Mouse (Mus musculus): ENCODE data around the gene Armc7.
"Not testable (repeated sequence)": the region's sequence is repeated elsewhere in the genome, so short reads cannot be mapped to it uniquely, and the experiment has no call there.

Armc7 gene

DNA sequence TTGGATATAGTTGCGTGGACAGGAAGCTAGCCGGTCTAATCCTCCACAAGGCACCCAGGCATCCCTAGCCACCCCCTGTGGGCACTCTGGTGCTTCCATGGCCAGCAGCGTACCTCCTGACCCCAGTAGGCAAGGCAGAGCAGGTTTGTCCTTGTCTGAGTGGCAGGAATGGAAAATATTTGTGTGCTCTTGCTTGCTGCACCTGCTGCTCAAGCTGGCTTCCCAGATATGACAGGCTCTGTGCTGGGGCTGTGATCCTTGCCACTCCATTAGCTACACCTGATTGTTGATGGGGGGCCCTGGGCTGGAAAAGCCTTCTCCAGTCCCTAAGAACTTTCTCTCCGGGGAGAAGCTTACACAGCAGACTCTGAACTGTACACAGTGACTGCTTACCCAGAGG, 22.2 kb upstream of the Armc7 start:
- in situ Hi-C loops (cut with MboI, MseI) = no loop called here

DNA sequence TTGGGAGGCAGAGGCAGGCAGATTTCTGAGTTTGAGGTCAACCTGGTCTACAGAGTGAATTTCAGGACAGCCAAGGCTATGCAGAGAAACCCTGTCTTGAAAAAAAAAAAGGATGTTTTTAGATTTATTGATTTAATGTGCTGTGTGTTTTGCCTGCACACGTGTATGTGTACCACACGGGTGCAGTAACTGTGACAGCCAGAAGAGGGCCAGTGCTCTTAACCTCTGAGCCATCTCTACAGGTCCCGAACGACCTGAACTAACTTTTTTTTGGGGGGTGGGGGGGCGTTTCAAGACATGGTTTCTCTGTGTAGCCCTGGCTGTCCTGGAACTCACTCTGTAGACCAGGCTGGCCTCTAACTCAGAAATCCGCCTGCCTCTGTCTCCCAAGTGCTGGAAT, 20.6 kb upstream of the Armc7 start:
- in situ Hi-C loops (cut with MboI, MseI) = not testable (repeated sequence)

- in situ Hi-C loops (cut with MboI, MseI) = no loop called here
Measured at GRCm38 (mm10) chr11:115455619-115456018, 19.8 kb upstream of the Armc7 start.

DNA sequence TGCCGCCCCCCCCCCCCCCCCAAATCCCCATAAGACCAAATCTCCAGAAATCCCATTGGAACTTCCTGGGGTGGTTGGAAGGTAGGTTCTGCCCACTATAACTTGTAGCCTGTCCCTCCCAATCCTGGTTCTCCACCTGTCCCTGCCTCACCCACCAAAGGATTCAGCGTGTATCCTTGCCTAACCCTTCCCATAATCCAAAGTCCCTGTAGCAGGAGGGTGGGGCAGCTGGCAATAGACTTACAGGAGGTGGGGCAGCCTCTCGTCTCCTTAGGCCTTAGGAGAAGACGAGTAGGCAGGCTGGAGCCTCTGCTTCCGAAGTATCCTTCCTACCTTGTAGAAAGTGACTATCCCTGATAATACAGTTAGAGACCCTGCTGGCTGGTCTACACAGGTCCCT, 19.3 kb upstream of the Armc7 start:
- in situ Hi-C loops (cut with MboI, MseI) = no loop called here

- in situ Hi-C loops (cut with MboI, MseI) = no loop called here
Measured at GRCm38 (mm10) chr11:115457405-115457804, 18.1 kb upstream of the Armc7 start.

GRCm38 (mm10) chr11:115460976-115461375, 14.5 kb upstream of the Armc7 start:
- in situ Hi-C loops (cut with MboI, MseI) = no loop called here

DNA sequence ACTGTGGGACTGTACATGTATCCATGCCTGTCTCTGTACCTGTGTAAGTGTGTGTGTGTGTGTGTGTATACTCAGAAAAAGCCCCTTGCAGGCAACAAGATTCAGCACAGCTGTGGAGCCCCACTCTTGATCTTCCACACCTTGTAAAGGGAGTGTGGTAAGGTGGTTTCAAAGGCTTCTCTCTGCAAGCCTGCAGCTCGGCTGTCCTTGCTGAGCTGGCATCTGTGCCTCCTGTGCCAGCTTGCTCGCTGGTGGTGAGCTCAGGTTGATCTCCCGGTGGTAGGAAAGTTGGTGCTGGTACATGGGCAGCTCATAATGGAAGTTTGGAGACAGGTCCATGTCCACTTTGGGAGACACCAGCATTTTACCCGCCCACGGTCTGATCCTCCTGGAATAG, 13.6 kb upstream of the Armc7 start:
- in situ Hi-C loops (cut with MboI, MseI) = no loop called here

- in situ Hi-C loops (cut with MboI, MseI) = no loop called here
Measured at GRCm38 (mm10) chr11:115462243-115462891, 13.1 kb upstream of the Armc7 start, which contains the start of gene Slc16a5. TSS of gene Slc16a5 (plus strand) at chr11:115462474.

- in situ Hi-C loops (cut with MboI, MseI) = no loop called here
Measured at GRCm38 (mm10) chr11:115463397-115463796, 12.1 kb upstream of the Armc7 start.

GRCm38 (mm10) chr11:115464851-115465250, 10.6 kb upstream of the Armc7 start:
- in situ Hi-C loops (cut with MboI, MseI) = no loop called here

DNA sequence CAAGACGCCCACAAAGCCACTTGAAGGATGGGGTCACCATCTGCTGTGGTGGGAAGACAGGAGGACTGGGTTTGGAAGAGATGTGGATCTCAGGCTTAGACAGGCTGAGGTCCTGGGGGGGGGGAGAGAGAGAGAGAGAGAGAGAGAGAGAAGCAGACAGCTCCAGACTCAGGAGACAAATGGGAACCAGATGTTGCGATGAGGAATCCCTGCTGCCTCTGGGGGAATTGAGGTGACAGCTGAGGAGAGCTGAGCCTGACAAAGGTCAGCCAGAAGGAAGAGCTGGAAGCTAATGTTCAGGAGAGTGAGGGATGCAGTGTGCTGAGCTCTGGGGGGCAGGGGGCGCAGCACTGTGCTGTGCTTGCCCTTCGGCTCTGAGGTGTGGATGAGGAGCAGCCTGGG, 8.2 kb upstream of the Armc7 start:
- in situ Hi-C loops (cut with MboI, MseI) = no loop called here

DNA sequence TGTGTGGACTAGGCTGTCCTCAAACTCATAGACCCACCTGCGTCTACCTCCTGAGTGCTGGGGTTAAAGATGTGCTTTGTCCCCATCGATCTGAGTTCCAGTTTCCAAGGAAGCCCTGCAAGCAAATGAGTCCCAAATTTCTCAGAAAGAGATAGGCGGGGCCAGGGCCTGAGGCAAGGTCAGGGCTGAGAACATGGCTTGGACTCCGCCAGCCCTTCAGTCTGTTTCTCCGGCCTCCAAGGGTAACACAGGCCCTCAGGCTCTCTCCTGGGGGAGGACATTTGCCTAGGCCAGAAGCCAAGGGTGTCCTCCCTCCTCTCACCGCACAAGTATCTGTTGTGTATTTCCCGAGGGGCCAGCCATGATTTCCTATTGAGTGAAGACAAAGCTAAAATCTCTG, 3.3 kb upstream of the Armc7 start:
- in situ Hi-C loops (cut with MboI, MseI) = loop anchor here (5.0 to 10.0 kb wide), 4 partner anchors 47 to 307 kb away; partner anchors contain the start of genes Hid1 (in 1 of the 2), Kctd2 (in 1 of the 2) and Slc9a3r1 (in 1 of the 2)

DNA sequence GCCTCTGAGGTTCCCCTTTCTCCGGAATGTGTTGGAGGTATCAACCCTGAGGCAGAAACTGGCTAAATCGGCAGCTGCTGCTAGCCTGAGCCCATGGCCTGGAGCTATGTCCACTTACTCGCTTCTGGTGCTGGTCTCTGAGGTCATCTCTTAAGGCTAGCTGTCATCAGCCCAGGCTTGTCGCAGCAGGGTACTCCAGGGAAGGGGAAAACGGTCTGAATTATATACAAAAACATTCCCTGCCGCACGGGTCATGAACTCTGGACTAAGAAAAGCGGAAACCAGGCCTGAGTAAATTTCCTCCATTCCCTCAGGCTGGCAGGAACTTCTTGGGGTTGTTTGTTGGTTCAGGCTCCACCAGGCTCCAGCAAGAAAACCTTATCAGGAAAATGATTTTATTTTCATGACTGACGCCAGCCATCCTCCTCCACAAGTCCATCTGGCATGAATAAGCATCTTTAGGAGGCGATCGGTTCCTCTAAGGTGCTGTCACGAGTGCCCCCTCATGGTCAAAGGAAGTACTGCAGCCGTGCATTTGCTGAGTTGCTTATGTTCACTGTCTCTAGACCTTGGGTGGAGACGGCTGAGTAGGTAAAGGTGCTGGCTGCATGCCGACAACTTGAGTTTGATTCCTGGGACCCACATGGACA, 1.7 kb upstream of the Armc7 start:
- in situ Hi-C loops (cut with MboI, MseI) = loop anchor here (5.0 to 10.0 kb wide), 4 partner anchors 49 to 309 kb away; partner anchors contain the start of genes Hid1 (in 1 of the 2), Kctd2 (in 1 of the 2) and Slc9a3r1 (in 1 of the 2)

- in situ Hi-C loops (cut with MboI, MseI) = loop anchor here (10.0 kb wide), 3 partner anchors 51 to 311 kb away; partner anchors contain the start of genes Hid1 (in 1 of the 2), Kctd2 (in 1 of the 2) and Slc9a3r1 (in 1 of the 2)
Measured at GRCm38 (mm10) chr11:115475758-115476237, 331 bp downstream of the Armc7 start.

DNA sequence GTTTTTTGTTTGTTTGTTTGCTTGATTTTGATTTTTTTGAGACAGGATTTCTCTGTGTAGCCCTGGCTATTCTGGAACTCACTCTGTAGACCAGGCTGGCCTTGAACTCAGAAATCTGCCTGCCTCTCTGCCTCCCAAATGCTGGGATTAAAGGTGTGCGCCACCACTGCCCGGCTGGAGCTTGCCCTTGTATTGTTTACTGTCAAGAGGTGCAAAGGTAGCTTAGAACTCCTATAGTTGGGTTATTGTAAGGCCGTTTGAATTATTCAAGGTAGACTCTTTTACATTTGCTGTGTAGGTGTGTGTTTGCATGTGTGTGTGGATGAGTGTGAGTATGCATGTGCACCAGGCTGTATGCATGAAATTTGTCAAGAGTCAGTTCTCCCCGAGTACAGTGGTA, 1.2 kb downstream of the Armc7 start:
- in situ Hi-C loops (cut with MboI, MseI) = loop anchor here (10.0 kb wide), 3 partner anchors 52 to 312 kb away; partner anchors contain the start of genes Hid1 (in 1 of the 2), Kctd2 (in 1 of the 2) and Slc9a3r1 (in 1 of the 2)

- in situ Hi-C loops (cut with MboI, MseI) = loop anchor here (10.0 kb wide), 3 partner anchors 53 to 313 kb away; partner anchors contain the start of genes Hid1 (in 1 of the 2), Kctd2 (in 1 of the 2) and Slc9a3r1 (in 1 of the 2)
Measured at GRCm38 (mm10) chr11:115477388-115477787, 1.9 kb downstream of the Armc7 start.

DNA sequence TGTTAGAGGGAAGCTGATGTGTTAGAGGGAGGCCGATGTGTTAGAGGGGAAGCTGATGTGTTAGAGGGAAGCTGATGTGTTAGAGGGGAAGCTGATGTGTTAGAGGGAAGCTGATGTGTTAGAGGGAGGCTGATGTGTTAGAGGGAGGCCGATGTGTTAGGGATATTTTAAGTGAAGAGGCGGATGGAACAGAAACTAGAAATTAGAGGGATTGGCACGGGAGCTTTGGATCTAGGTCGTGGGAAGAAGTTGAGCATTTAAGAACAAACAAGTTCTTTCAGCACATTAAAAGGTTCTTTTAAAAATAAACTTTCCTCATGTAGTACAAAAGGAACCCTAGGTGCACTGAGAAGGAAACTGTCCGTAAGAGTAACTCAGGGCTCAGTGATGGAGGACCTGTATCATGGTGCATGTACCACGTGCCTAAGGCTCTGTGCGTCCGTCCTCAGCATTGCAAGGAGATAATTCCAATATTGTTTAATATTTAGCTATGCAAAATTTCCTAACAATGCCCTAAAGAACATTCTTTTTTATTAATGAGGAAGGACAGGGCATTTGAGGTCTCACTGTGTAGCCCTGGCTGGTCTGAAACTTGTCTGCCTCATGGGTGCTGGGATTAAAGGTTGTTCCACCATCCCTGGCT, 3.0 kb downstream of the Armc7 start:
- in situ Hi-C loops (cut with MboI, MseI) = loop anchor here (10.0 kb wide), 3 partner anchors 54 to 314 kb away; partner anchors contain the start of genes Hid1 (in 1 of the 2), Kctd2 (in 1 of the 2) and Slc9a3r1 (in 1 of the 2)

GRCm38 (mm10) chr11:115481553-115482259, 6.2 kb downstream of the Armc7 start:
- in situ Hi-C loops (cut with MboI, MseI) = no loop called here

DNA sequence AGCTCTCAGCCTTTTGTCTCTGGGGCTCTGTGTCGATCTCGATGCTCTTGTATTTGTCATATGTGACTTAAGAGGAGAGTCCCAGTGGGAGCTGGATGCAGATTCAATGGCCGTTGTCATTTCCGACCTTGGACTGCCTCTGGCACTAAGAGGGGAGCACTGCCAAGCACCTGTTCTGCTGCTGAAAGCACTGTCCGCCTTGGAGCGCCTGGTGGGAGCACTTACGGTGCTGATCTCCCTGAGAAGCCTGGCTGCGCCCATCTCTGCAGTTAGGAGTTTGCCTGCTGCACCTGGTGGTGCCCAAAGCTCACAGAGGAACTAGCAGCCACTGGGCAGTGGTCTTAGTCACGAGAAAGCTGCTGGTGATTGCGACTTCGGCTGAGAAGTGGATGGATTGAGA, 7.8 kb downstream of the Armc7 start:
- in situ Hi-C loops (cut with MboI, MseI) = no loop called here

DNA sequence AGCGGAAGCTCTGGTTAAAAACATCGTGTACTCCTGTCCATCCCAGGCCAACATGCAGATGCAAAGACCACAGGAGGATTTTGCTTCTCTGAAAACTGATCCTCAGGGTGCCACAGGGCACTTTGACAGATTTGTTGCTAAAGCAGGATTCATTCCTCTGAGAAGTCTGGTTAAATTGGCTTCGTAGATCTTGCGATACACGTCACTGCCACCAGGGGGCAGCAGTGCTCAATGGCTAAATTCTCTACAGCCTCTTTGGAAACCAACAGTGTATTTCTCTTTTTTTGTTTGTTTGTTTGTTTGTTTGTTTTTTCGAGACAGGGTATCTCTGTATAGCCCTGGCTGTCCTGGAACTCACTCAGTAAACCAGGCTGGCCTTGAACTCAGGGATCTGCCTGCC, 8.3 kb downstream of the Armc7 start:
- in situ Hi-C loops (cut with MboI, MseI) = no loop called here

DNA sequence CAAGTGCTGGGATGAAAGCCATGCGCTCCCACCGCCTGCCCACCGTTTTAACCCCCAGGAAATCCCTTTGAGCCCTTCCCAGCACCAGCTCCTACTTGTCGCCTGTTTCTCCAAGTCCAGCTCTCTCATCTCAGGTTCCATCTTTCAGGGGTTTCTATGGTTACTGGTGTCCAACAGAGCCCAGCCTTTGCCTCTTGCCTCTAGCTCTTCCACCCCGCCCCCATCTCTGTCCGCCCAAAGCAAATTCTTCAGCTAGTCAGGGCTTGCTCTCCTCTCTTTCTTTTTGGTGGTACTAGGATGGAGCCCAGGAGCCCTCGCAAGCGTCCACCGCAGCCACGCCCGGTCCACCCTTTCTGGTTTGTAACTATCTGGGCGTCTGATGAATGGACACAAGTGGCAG, 9.7 kb downstream of the Armc7 start:
- in situ Hi-C loops (cut with MboI, MseI) = loop anchor here (5.0 kb wide), 1 partner anchor 47 kb away; no protein-coding TSS in a partner anchor

Measured in T-helper 17 cell (primary cell).